Mouse (Mus musculus) midbrain, embryonic 14.5 days (tissue): ENCODE results near the gene Iars2. TPM values are rescaled to one million over a fixed set of nuclear protein-coding genes. Genes with fewer than 3 reads are reported as not detected.

Experiments
- ATAC-seq: fragments of 200-750 bp; cut with Nextera tagmentation; 2 replicates; pipeline ENCODE4 v1.8.0; 2017; ENCODE audit warnings: moderate number of reproducible peaks, moderate library complexity; ENCODE audit not compliant: low FRiP score, low TSS enrichment
- DNase-seq: peaks from one replicate; pipeline ENCODE4 v3.0.0-alpha.2; 2015
- H3K27ac ChIP-seq: fragments of 300-500 bp; sonication (generic); replicated peaks from 2 replicates; pipeline ENCODE4 v1.5.1; 2014; ENCODE audit warnings: mild to moderate bottlenecking, low read depth, low read length, moderate library complexity
- H3K27me3 ChIP-seq: fragments of 300-500 bp; sonication (generic); 2 replicates; pipeline ENCODE4 v1.6.1; 2014; ENCODE audit warnings: low read length, control low read depth, mixed read lengths; ENCODE audit not compliant: control insufficient read depth, insufficient read depth
- H3K36me3 ChIP-seq: fragments of 300-500 bp; sonication (generic); 2 replicates; pipeline ENCODE4 v1.6.1; 2014; ENCODE audit warnings: low read length, control low read depth; ENCODE audit not compliant: control insufficient read depth, insufficient read depth
- H3K4me1 ChIP-seq: fragments of 300-500 bp; sonication (generic); 2 replicates; pipeline ENCODE4 v1.6.1; 2014; ENCODE audit warnings: mild to moderate bottlenecking, antibody characterized with exemption, low read length, control low read depth; ENCODE audit not compliant: control insufficient read depth, insufficient read depth
- H3K4me2 ChIP-seq: fragments of 300-500 bp; sonication (generic); 2 replicates; pipeline ENCODE4 v1.6.1; 2014; ENCODE audit warnings: mild to moderate bottlenecking, low read length, moderate library complexity
- H3K4me3 ChIP-seq: fragments of 300-500 bp; sonication (generic); replicated peaks from 2 replicates; pipeline ENCODE4 v1.5.1; 2014; ENCODE audit warnings: low read depth, low read length
- H3K9ac ChIP-seq: fragments of 300-500 bp; sonication (generic); replicated peaks from 2 replicates; pipeline ENCODE4 v1.6.1; 2014; ENCODE audit warnings: mild to moderate bottlenecking, low read length, moderate library complexity
- H3K9me3 ChIP-seq: fragments of 300-500 bp; sonication (generic); 2 replicates; pipeline ENCODE4 v1.6.1; 2016; ENCODE audit warnings: low read length, control low read depth, mixed read lengths; ENCODE audit not compliant: control insufficient read depth
- WGBS: fragments of 180-500 bp; shearing (Covaris S2); extraction: QIAGEN DNeasy Blood & Tissue Kit; methylation state at CpG from one replicate; pipeline ENCODE4 v1.1.7; 2014; 5-methylcytosine and 5-hydroxymethylcytosine counted together
- polyA plus RNA-seq: library from polyadenylated mRNA; unstranded; fragments of >200 nt; fragmentation: Nextera tagmentation; extraction: Ambion mirVana; gene quantifications from 2 replicates; pipeline ENCODE4 v1.2.1, GENCODE M21; 2014

The Iars2 gene
- polyA plus RNA-seq, 1 experiment from 2014 or later = 22.3 TPM

DNA sequence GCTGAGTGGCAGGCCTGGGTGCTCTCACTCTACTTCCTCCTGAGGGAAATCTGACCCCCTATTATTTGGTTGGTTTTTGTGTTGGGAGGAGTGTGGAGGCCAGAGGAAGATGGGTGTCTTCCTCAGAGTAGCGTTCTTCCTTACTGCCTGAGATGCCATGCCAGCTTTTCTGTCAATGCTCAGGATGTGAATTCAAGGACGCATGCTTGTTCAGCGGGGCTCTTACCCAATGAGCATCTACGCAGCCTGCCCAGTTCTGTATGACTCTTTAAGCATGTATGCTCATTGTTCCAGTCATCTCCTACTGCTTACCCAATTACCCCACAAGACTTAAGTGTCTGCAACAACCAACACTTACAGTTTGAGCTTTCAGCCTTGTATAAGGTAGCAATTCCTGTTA, 48.6 kb downstream of the Iars2 start:
- 96% methylated on average over 4 of the region's 4 CpGs for WGBS
- no peak overlapping the region for H3K27ac ChIP-seq
- no peaks in the 10 kb centered on the region for H3K27me3 ChIP-seq
- H3K9me3 ChIP-seq = no peaks in the 10 kb centered on the region
- DNase-seq (no peak), ATAC-seq (no peak)
- H3K4me1 ChIP-seq = no peaks in the 10 kb centered on the region
- no peak overlapping the region for H3K9ac ChIP-seq
- H3K4me3 ChIP-seq = no peak overlapping the region
- H3K36me3 ChIP-seq = peaks cover 94% of the 10 kb centered on the region
- no peak overlapping the region for H3K4me2 ChIP-seq

DNA sequence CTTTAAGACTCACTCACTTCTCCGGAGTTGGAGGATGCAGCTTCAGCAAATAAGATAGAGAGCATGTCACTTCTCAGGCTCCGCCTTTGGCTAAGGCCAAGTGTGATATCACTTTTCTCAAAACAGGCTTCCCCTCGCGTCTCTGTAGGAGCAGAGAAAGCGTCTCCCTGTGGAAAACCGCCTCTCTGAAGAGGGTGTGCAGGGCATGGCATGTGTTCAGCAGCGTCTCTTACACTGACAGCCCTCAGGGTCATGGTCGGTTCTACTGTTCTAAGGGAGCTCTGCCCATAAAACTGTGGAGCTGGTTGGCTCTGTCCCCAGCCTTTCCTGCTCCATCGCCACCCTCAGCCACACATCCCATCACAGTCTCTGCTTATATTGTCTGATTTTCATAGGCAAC, 49.9 kb downstream of the Iars2 start:
- H3K4me2 ChIP-seq = no peak overlapping the region
- no peaks in the 10 kb centered on the region for H3K27me3 ChIP-seq
- H3K9me3 ChIP-seq = no peaks in the 10 kb centered on the region
- no peak overlapping the region for H3K4me3 ChIP-seq
- WGBS = 93% methylated on average over 9 of the region's 9 CpGs
- no peaks in the 10 kb centered on the region for H3K4me1 ChIP-seq
- H3K9ac ChIP-seq = no peak overlapping the region
- H3K36me3 ChIP-seq = peaks cover 95% of the 10 kb centered on the region
- H3K27ac ChIP-seq = no peak overlapping the region
- ATAC-seq (no peak), DNase-seq (no peak)

DNA sequence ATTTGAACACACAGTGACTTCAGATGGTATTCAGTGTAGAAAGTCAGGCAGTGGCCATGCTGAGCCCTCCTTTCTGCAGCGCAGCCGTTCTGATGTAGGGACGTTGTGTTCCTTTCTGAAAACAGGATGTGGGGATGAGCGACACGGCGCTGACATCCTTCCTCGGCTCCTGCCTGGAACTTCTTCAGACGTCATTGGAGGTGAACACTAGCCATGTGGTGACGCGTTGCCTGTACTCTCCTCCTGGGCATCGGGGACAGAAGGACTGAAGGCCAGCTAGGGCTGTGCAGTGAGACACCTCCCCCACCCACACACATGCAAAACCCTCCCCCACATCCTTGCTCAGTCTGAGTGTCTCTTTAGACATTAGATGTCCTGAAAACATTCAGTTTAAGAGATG, 52.2 kb downstream of the Iars2 start:
- Histone ChIP-seq H3K4me3 (no peak overlapping the region), H3K9me3 (no peaks in the 10 kb centered on the region), H3K36me3 (peaks cover 93% of the 10 kb centered on the region), H3K4me2 (no peak overlapping the region), H3K9ac (no peak overlapping the region), H3K27ac (no peak overlapping the region), H3K27me3 (no peaks in the 10 kb centered on the region), H3K4me1 (no peaks in the 10 kb centered on the region)
- WGBS = 94% methylated on average over 11 of the region's 11 CpGs
- DNase-seq = no peak
- no peak for ATAC-seq

DNA sequence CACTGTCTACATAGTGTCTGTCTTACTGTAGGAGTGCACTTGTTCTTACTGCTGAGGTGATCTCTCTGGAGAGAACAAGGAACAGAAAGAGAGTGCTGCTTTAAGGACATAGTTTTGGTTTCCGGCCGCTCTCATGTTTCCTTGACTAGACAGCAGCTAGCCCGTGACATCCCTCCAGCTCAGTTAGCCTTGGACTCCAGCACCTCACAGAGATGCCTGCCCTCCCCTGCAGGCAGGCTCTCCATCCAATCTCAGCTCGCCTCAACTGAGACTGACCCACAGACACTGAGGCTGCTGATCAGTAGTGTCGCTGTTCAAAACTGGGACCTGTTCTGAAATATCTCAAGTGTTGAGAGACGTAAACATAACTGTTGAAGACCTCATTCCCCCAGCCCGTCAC, 53.2 kb downstream of the Iars2 start:
- Histone ChIP-seq H3K4me3 (no peak overlapping the region), H3K9me3 (no peaks in the 10 kb centered on the region), H3K4me1 (no peaks in the 10 kb centered on the region), H3K9ac (no peak overlapping the region), H3K27ac (no peak overlapping the region), H3K4me2 (no peak overlapping the region), H3K36me3 (peaks cover 95% of the 10 kb centered on the region), H3K27me3 (no peaks in the 10 kb centered on the region)
- no peak for DNase-seq
- no peak for ATAC-seq
- 93% methylated on average over 7 of the region's 7 CpGs for WGBS

DNA sequence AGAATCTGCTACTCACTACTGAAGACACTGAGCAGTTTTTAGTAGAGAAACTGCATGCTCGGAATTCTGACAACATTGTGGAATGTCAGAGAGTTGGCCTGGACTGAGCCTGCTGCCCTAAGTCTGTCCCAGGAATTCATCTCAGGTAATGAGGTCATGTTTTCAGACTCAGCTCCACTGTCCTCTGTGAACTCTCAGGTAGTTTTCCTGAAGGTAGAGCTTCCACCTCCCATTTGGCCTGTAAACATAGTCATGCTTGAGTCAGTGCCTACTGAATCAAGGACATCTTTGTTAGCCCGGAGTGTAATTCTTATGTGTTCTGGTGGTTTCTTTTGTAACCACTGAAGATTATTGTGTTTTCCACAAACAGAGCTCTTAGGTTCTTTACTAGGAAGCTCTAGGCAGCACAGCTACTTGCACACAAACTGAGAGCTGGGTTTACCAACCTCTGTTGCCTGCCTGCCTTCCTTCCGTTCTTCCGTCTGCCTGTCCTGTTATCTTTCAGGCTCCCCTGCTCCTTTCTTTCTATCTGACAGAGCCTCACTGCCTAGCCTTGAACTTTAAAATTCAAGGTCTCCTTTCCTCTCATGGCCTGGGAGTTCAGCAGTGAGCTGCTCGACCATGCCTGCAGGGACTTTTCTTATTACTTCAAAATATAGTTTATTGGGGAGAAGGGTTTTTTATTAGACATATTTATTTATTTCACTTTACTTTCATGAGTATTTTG, 54.2 kb downstream of the Iars2 start:
- Histone ChIP-seq H3K4me2 (no peak overlapping the region), H3K27ac (no peak overlapping the region), H3K9me3 (no peaks in the 10 kb centered on the region), H3K9ac (no peak overlapping the region), H3K4me1 (no peaks in the 10 kb centered on the region), H3K36me3 (peaks cover 86% of the 10 kb centered on the region), H3K27me3 (no peaks in the 10 kb centered on the region), H3K4me3 (no peak overlapping the region)
- no peak for ATAC-seq
- no peak for DNase-seq
- WGBS = 93% methylated on average over 5 of the region's 5 CpGs

DNA sequence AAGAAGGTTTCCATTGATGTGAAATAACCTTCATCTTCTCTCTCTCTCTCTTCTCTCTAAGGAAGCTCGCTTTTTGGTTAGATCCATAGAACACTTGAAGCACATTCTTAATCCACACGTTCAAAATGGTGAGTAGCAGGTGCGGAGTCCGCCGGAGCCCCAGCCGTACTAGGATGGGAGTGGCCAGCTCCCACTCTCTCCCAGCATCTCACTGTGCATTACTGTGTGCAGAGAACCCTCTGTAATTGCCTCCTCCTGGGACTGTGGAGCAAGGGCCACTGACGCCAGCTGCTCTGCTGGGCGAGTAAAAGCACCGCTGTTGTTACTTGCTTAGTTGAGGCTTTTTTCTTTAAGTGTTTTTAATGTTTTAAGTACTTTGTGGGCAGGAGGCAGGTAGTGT, 57.8 kb downstream of the Iars2 start:
- no peak for ATAC-seq
- 94% methylated on average over 9 of the region's 9 CpGs for WGBS
- H3K36me3 ChIP-seq = peaks cover 72% of the 10 kb centered on the region

DNA sequence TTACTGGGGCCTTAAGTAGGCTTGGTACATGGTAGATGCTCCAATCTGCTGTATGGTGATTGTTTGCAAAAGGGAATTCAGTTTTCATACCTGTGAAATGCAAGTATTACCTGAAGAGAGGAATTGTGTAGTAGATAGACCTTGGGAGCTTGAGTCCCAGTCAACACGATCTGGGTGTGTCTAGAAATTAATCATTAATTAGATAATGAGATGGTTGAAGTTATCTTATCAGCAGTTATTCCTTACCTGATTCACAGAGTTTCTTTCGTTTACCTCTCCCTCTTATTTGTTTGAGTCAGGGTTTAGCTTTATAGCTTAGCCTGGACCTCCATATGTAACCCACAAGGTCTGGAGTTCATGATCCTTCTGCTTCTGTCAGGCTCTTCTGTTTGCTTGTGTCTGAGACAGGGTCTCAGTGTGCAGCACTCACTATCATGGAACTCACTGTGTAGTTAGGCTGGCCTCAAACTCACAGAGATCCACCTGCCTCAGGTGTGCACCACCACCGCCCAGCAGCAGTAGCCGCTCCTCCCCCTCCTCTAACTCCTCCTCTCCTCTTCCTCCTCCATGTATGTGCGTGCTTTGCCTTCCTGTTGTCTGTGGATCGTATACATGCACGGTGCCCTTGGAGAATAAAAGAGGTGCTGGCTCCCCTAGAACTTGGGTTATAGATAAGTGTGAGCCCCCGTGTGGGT, 58.6 kb downstream of the Iars2 start:
- Histone ChIP-seq H3K4me1 (no peaks in the 10 kb centered on the region), H3K36me3 (peaks cover 72% of the 10 kb centered on the region), H3K9me3 (no peaks in the 10 kb centered on the region), H3K4me2 (no peak overlapping the region), H3K27me3 (no peaks in the 10 kb centered on the region), H3K9ac (no peak overlapping the region), H3K27ac (no peak overlapping the region), H3K4me3 (no peak overlapping the region)
- no peak for DNase-seq
- no peak for ATAC-seq
- WGBS = 96% methylated on average over 8 of the region's 8 CpGs

More for the DNA sequence above, 57.8 kb downstream of the Iars2 start:
- DNase-seq = no peak
- H3K4me2 ChIP-seq = no peak overlapping the region
- no peak overlapping the region for H3K27ac ChIP-seq
- no peak overlapping the region for H3K9ac ChIP-seq
- no peaks in the 10 kb centered on the region for H3K9me3 ChIP-seq
- H3K27me3 ChIP-seq = no peaks in the 10 kb centered on the region
- H3K4me1 ChIP-seq = no peaks in the 10 kb centered on the region
- no peak overlapping the region for H3K4me3 ChIP-seq

DNA sequence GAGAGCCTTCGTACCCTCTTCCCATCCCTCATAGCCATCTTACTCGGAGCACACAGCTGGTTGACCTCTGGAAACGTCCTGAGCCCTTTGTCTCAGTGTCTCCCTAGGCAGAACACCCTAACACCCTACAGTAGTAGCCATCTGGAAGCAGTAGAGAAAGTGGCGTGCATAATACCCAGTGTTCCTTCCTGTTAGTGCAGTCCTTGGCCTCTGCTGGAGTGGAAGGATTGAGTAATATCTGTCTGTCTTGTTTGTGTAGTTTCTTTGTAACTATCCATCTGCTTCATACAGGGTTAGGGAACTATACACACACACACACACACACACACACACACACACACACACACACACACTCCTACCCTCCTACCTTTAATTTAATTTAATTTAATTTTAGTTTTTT, 60.5 kb downstream of the Iars2 start:
- Histone ChIP-seq H3K4me3 (no peak overlapping the region), H3K4me2 (no peak overlapping the region), H3K9ac (no peak overlapping the region), H3K27me3 (no peaks in the 10 kb centered on the region), H3K4me1 (no peaks in the 10 kb centered on the region), H3K27ac (no peak overlapping the region), H3K9me3 (no peaks in the 10 kb centered on the region), H3K36me3 (peaks cover 73% of the 10 kb centered on the region)
- ATAC-seq (no peak), DNase-seq (no peak)
- 86% methylated on average over 4 of the region's 4 CpGs for WGBS

DNA sequence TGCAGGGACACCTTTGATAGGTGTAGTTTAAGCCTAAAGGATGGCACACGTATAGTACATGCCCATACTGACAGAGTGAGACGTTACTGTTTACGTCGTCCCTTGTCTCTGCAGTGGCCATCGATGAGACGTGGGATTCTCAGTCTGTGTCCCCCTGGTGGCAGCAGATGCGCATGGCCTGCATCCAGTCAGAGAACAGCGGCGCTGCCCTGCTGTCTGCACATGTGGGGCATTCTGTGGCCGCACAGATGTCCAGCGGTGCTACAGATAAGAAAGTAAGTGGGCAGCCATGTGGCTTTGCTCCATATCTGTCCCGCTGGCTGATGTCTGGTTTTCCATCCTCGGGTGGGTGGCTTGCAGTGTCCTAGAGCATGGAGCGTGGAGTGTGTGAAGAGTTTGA, 66.6 kb downstream of the Iars2 start:
- no peak overlapping the region for H3K4me3 ChIP-seq
- H3K9me3 ChIP-seq = no peaks in the 10 kb centered on the region
- H3K9ac ChIP-seq = no peak overlapping the region
- no peak overlapping the region for H3K27ac ChIP-seq
- ATAC-seq (no peak), DNase-seq (peak; percentile 65)
- H3K4me2 ChIP-seq = no peak overlapping the region
- H3K4me1 ChIP-seq = no peaks in the 10 kb centered on the region
- H3K27me3 ChIP-seq = no peaks in the 10 kb centered on the region
- H3K36me3 ChIP-seq = peaks cover 86% of the 10 kb centered on the region
- WGBS = 59% methylated on average over 14 of the region's 14 CpGs
